Mouse (Mus musculus) B cell, adult 2 months (primary cell): Measurements from ENCODE around the gene Xrcc4.

Source experiments
- DNase-seq, 2 experiments: peaks; one replicate each; pipeline ENCODE4 v3.0.0; 2022

The Xrcc4 gene

GRCm38 (mm10) chr13:89918814-89919481 is 170.5 kb downstream of the Xrcc4 start:
- no peak for DNase-seq

GRCm38 (mm10) chr13:89914332-89914731 is 175.1 kb downstream of the Xrcc4 start:
- DNase-seq = no peak

- DNase-seq = no peak
Measured at GRCm38 (mm10) chr13:89913891-89914290, 175.5 kb downstream of the Xrcc4 start.

GRCm38 (mm10) chr13:89906120-89906519 is 183.3 kb downstream of the Xrcc4 start:
- DNase-seq = no peak

- DNase-seq = no peak
Measured at GRCm38 (mm10) chr13:89899066-89899465, 190.3 kb downstream of the Xrcc4 start.

GRCm38 (mm10) chr13:89892140-89892539 is 197.3 kb downstream of the Xrcc4 start:
- DNase-seq = no peak

- DNase-seq = no peak
Measured at GRCm38 (mm10) chr13:89890159-89890558, 199.2 kb downstream of the Xrcc4 start.

GRCm38 (mm10) chr13:89889074-89889473 is 200.3 kb downstream of the Xrcc4 start:
- no peak for DNase-seq

GRCm38 (mm10) chr13:89883523-89883922 is 205.9 kb downstream of the Xrcc4 start:
- no peak for DNase-seq

- DNase-seq = no peak
Measured at GRCm38 (mm10) chr13:89881281-89881680, 208.1 kb downstream of the Xrcc4 start.

GRCm38 (mm10) chr13:89878832-89879468 is 210.5 kb downstream of the Xrcc4 start:
- no peak for DNase-seq

GRCm38 (mm10) chr13:89875499-89875898 is 213.9 kb downstream of the Xrcc4 start:
- DNase-seq = no peak

GRCm38 (mm10) chr13:89872725-89873124 is 216.7 kb downstream of the Xrcc4 start:
- no peak for DNase-seq

GRCm38 (mm10) chr13:89854139-89854538 is 235.3 kb downstream of the Xrcc4 start:
- no peak for DNase-seq

- DNase-seq = no peak
Measured at GRCm38 (mm10) chr13:89850746-89851145, 238.7 kb downstream of the Xrcc4 start.

GRCm38 (mm10) chr13:89849955-89850354 is 239.5 kb downstream of the Xrcc4 start:
- no peak for DNase-seq

GRCm38 (mm10) chr13:89838635-89839034 is 250.8 kb downstream of the Xrcc4 start:
- no peak for DNase-seq

- DNase-seq = no peak
Measured at GRCm38 (mm10) chr13:89834485-89834884, 254.9 kb downstream of the Xrcc4 start.

GRCm38 (mm10) chr13:89833053-89833670 is 256.2 kb downstream of the Xrcc4 start:
- DNase-seq = no peak

- DNase-seq = no peak
Measured at GRCm38 (mm10) chr13:89828429-89828970, 260.9 kb downstream of the Xrcc4 start.

GRCm38 (mm10) chr13:89827838-89828237 is 261.6 kb downstream of the Xrcc4 start:
- no peak for DNase-seq

GRCm38 (mm10) chr13:89814543-89814942 is 274.9 kb downstream of the Xrcc4 start:
- no peak for DNase-seq

- no peak for DNase-seq
Measured at GRCm38 (mm10) chr13:89812169-89812568, 277.2 kb downstream of the Xrcc4 start.

GRCm38 (mm10) chr13:89809024-89809423 is 280.4 kb downstream of the Xrcc4 start:
- no peak for DNase-seq
